Mouse (Mus musculus) lung, adult 2 months (tissue): ENCODE data around the gene Hsd17b6.
A peak's percentile ranks its signal among the peaks of the same experiment; 100 is the strongest.

Experiments used
- CTCF ChIP-seq: fragments of 200-500 bp; IDR thresholded peaks from 2 replicates; pipeline ENCODE4 v1.5.1; 2011; ENCODE audit warnings: mild to moderate bottlenecking, low read length, control low read depth; ENCODE audit not compliant: insufficient read depth
- POLR2A ChIP-seq: fragments of 200-500 bp; IDR thresholded peaks from 2 replicates; pipeline ENCODE4 v1.6.1; 2011; ENCODE audit warnings: low read depth, mild to moderate bottlenecking, control low read depth, low read length, borderline replicate concordance; ENCODE audit errors: extremely low read depth

DNA sequence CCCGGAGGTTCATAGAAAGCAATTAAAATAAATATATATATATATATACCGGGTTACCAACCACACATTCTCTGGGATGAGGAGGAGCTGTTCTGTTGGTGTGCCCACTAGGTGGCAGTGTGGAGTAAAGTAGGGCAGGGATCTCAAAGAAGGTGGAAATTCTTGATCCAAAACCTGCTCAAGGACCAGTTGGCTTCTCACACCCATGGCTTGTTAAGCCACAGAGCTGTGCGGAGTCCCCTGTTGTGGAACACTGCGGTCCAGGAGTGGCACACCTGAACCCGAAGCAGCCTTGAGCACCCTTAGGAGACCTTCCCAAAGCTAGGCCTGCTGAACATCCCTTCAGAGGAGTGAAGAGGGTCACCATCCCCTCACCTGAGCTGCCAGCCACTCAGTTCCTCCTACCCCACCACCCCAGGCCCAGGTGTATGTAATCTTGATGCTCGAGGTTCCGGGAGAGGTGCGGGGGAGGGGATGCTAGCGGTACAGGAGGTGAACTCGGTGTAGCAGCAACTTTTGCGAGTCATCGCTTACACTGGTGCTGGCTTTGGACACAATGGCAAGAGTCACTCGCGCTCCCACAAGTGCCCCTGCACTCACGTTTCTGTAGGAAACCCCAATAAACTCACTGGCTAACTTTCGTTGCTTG lies 51.1 kb downstream of the Hsd17b6 start:
- no peak for TF ChIP-seq POLR2A
- TF ChIP-seq CTCF, result peak; percentile 67
